Mouse (Mus musculus) A20 (cell line): Measurements from ENCODE around the gene Btbd35f18.
"Not testable (repeated sequence)": the region's sequence is repeated elsewhere in the genome, so short reads cannot be mapped to it uniquely, and the experiment has no call there.

Source experiments
- DNase-seq: peaks from one replicate; pipeline ENCODE4 v3.0.0-alpha.2; 2011; ENCODE audit warnings: low read depth, low spot score

Gene Btbd35f18

DNA sequence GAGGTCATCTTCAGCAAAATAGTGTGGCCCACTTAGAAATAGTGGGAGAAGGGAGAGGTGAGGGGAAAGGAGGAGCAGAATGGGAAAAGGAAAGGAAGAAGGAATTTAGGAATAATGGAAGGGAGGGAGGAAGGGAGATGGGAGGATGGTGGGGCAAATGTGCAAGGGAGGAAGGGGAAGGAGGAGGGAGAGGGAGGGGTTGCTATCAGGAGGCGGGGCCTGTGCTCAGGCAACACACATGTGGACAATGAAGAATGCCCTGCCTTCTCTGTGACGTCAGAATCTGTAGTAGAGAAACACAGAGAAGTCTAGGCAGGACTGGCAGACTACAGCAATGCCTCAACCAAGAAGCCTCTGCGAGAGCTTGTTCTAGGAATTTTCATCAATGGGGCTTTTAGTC is at the start of gene Btbd35f18:
Gene Btbd35f18, plus strand, starts transcription at position 301 of the 400 bp plus-strand sequence.
- DNase-seq = not testable (repeated sequence)
